Mouse (Mus musculus) midbrain, postnatal 0 days (tissue): ENCODE results near the gene Zfp273. TPM values are rescaled to one million over a fixed set of nuclear protein-coding genes. Genes with fewer than 3 reads are reported as not detected.
"Not testable (repeated sequence)": the region's sequence is repeated elsewhere in the genome, so short reads cannot be mapped to it uniquely, and the experiment has no call there.

ENCODE experiments used
- ATAC-seq: fragments of 200-750 bp; cut with Nextera tagmentation; 2 replicates; pipeline ENCODE4 v1.8.0; 2017; ENCODE audit warnings: moderate number of reproducible peaks, mild to moderate bottlenecking, moderate TSS enrichment, moderate library complexity; ENCODE audit not compliant: low FRiP score
- DNase-seq: peaks from one replicate; pipeline ENCODE4 v3.0.0-alpha.2; 2015; ENCODE audit warnings: low spot score
- H3K27ac ChIP-seq: fragments of 300-500 bp; sonication (generic); 2 replicates; pipeline ENCODE4 v1.5.1; 2014; ENCODE audit warnings: low read depth, mild to moderate bottlenecking, low read length, mixed read lengths
- H3K27me3 ChIP-seq: fragments of 300-500 bp; sonication (generic); 2 replicates; pipeline ENCODE4 v1.6.1; 2014; ENCODE audit warnings: low read length, control low read depth, mixed read lengths; ENCODE audit not compliant: insufficient read depth
- H3K36me3 ChIP-seq: fragments of 300-500 bp; sonication (generic); 2 replicates; pipeline ENCODE4 v1.6.1; 2014; ENCODE audit warnings: low read length, control low read depth, mixed read lengths; ENCODE audit not compliant: insufficient read depth
- H3K4me1 ChIP-seq: fragments of 300-500 bp; sonication (generic); 2 replicates; pipeline ENCODE4 v1.6.1; 2014; ENCODE audit warnings: mild to moderate bottlenecking, control low read depth, antibody characterized with exemption, low read length, mixed read lengths; ENCODE audit not compliant: insufficient read depth
- H3K4me2 ChIP-seq: fragments of 300-500 bp; sonication (generic); 2 replicates; pipeline ENCODE4 v1.6.1; 2014; ENCODE audit warnings: low read depth, mild to moderate bottlenecking, low read length, mixed read lengths; ENCODE audit not compliant: poor library complexity, severe bottlenecking
- H3K4me3 ChIP-seq: fragments of 300-500 bp; sonication (generic); 2 replicates; pipeline ENCODE4 v1.5.1; 2014; ENCODE audit warnings: low read depth, mild to moderate bottlenecking, low read length, moderate library complexity
- H3K9ac ChIP-seq: fragments of 300-500 bp; sonication (generic); replicated peaks from 2 replicates; pipeline ENCODE4 v1.6.1; 2014; ENCODE audit warnings: mild to moderate bottlenecking, low read length, moderate library complexity, mixed read lengths; ENCODE audit not compliant: poor library complexity, severe bottlenecking
- H3K9me3 ChIP-seq: fragments of 300-500 bp; sonication (generic); 2 replicates; pipeline ENCODE4 v1.6.1; 2016; ENCODE audit warnings: low read length, control low read depth
- CTCF ChIP-seq: IDR thresholded peaks from 2 replicates; pipeline ENCODE4 v1.5.1; 2016; ENCODE audit warnings: antibody characterized with exemption, mild to moderate bottlenecking
- WGBS: fragments of 180-500 bp; shearing (Covaris S2); extraction: QIAGEN DNeasy Blood & Tissue Kit; methylation state at CpG from one replicate; pipeline ENCODE4 v1.1.7; 2014; 5-methylcytosine and 5-hydroxymethylcytosine counted together
- polyA plus RNA-seq: library from polyadenylated mRNA; unstranded; fragments of >200 nt; fragmentation: Nextera tagmentation; extraction: Ambion mirVana; gene quantifications from 2 replicates; pipeline ENCODE4 v1.2.1, GENCODE M21; 2015
- total RNA-seq: library from RNA; depleted of rRNA; stranded (reverse); fragments of >200 nt; gene quantifications from 2 replicates; pipeline ENCODE4 v1.2.3, GENCODE M21; 2014; rRNA removed

Gene Zfp273
- total RNA-seq (9.5 TPM in 2 replicates), polyA plus RNA-seq (8.6 and 8.9 TPM in 2 replicates)

DNA sequence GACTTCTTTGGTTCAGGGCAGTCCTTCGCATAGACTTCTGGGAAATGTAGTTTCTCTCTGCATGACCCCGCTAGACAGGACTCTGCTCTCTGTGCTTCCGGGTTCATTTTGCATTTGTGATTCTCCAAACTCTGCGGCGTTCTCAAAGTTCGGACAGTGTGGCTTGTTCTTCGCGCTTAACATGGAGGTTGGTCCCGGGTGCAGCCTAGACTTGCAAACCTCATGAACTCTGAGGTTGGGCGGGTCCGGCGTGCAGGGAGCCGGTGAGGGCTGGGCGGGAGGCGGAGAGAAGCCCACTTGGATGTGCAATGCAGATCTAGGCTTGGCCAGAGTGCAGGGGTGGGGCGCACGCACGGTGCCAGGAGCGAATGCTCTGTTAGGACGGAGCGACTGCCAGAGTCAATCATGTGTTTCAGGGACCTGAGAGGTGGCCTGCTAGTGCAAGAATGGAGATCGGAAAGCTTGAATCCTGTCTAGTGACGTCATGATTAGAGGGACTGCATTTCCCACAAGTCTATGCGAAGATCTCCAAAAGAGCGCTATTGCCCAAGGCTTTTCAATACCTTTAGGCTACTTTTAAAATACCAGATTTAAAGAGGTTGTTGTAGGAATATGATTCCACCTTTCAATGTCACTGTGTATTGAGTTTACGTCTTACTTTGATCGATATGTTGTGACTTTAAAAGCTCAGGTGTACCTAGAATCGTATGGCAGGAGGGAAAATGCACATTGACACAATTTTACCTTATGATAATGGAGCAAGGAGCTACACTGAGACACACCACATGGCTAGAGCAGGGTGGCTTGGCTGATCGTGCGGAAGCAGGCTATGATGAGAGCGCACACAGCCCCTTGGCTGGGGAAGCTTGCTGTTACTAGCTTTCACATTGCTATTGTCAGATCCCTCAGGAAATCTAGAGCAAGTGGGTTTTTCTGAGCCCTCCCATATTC is at the start of gene Zfp273:
Gene Zfp273 (plus strand): TSS at position 31 of the 951 bp plus-strand sequence.
- 3% methylated on average over 31 of the region's 31 CpGs for WGBS
- peak within 1 kb of the TSS; percentile 68 for H3K9ac ChIP-seq
- no peaks in the 10 kb centered on the region for H3K27me3 ChIP-seq
- peak within 1 kb of the TSS; percentile 82 for H3K4me3 ChIP-seq
- ATAC-seq, result peak; percentile 97
- peak within 1 kb of the TSS; percentile 82 for H3K27ac ChIP-seq
- TF ChIP-seq CTCF, result no peak
- H3K36me3 ChIP-seq, result peaks cover 3% of the 10 kb centered on the region; the same call in 1 of the 2 replicates
- peaks cover 6% of the 10 kb centered on the region; the same call in 1 of the 2 replicates for H3K9me3 ChIP-seq
- no peaks in the 10 kb centered on the region for H3K4me1 ChIP-seq
- peak within 1 kb of the TSS; percentile 64 for H3K4me2 ChIP-seq
- peak; percentile 89 for DNase-seq

DNA sequence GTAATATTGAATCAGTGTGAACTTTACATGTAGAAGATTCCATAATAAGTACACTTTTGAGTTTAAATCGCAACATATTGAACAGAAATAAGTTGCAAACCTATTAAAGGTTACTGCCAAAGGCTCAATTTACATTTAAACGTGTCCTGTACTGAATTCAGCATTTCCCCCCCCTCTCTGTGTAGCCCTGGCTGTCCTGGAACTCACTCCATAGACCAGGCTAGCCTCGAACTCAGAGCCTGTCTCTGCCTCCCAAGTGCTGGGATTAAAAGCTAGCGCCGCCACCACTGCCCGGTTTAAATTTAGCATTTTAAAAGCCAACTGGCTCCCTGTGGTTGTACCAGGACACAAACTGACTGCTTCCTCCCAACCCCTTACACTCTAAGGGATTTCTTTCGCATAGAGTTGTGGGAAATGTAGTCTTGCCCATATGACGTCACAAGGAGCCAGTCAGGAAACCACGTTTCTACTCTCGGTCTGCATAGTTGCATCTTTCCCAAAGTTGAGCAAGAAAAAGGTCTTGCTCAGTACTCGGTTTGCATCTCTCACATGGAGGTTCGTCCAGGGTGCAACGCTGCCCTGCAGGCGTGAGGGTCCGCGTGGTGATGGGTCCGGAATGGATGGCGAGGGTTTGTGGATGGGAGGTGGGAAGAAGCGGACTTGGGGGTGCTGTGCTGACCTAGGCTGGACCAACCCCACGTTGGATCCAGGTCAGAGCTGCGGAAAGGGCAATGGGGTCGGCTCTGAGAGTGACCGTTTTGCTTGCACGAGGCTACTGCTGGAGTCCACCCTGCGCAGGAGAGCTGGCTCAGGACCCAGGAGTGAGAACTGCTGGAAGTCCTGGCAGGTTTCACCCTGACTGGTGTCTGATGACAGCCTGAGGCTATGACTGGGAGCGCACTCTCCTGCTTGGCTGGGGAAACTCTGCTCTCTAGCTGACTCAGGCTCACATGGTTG is 34.0 kb upstream of the Zfp273 start, which contains the start of gene Zfp493:
Gene Zfp493 (plus strand): TSS at position 429 of the 957 bp plus-strand sequence.
- Histone ChIP-seq H3K4me3 (peak within 1 kb of the TSS; percentile 64), H3K27ac (no peak within 1 kb of the TSS; the same call in 1 of the 2 replicates), H3K4me1 (no peaks in the 10 kb centered on the region), H3K36me3 (no peaks in the 10 kb centered on the region), H3K27me3 (no peaks in the 10 kb centered on the region), H3K9me3 (no peaks in the 10 kb centered on the region), H3K9ac (peak within 1 kb of the TSS; percentile 67), H3K4me2 (peak within 1 kb of the TSS; percentile 94)
- 7% methylated on average over 26 of the region's 26 CpGs for WGBS
- DNase-seq, result peak; percentile 90
- TF ChIP-seq CTCF, result no peak
- ATAC-seq, result peak; percentile 96

DNA sequence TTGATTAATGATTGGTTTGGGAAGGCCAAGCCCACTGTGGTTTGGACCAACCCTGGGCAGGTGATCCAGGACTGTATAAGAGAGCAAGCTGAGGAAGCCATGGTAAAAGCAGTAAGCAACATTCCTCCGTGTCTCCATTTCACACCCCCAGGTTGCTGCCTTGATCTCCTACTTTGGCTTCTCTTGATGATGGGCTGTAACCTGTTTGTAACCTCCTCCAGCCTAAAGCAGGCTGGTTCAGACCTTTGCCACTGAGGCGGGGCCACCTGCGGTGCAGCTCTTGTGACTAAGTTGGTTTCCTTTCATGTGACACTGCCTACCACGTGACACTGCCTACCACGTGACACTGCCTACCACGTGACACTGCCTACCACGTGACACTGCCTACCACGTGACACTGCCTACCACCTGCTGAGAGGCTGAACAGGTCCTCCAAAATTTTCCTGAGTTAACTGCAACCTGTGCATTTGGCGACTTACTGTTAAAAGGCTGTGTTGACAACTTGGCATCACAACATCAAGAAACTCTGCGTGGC is 21.6 kb upstream of the Zfp273 start:
- H3K4me1 ChIP-seq, result no peaks in the 10 kb centered on the region
- no peak overlapping the region for H3K27ac ChIP-seq
- no peak overlapping the region for H3K4me2 ChIP-seq
- TF ChIP-seq CTCF, result no peak
- no peaks in the 10 kb centered on the region for H3K9me3 ChIP-seq
- DNase-seq, result no peak
- no peak for ATAC-seq
- no peak overlapping the region for H3K4me3 ChIP-seq
- no peaks in the 10 kb centered on the region for H3K27me3 ChIP-seq
- 91% methylated on average over 10 of the region's 10 CpGs for WGBS
- no peak overlapping the region for H3K9ac ChIP-seq
- H3K36me3 ChIP-seq, result peaks cover 4% of the 10 kb centered on the region; the same call in 1 of the 2 replicates

DNA sequence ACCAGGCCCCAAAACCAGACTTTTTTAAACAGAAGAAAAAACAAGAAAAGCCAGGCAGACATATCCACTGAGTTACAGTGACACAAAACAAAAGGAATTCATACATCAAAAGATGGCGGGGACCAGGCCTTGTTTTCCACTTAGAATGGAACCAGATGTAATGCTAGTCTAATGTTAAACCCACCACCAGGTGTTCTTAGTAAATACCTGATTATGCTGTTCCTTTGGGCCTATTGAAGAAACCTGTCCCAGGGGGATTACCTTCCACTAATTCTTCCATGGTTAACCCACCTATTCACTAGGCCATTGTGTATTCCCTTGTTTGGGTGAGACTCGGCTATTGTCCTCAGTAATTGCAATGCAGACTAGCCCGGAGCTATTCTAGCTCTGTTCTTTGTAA is 14.9 kb upstream of the Zfp273 start:
- no peak overlapping the region for H3K4me2 ChIP-seq
- ATAC-seq (no peak), DNase-seq (no peak)
- no peaks in the 10 kb centered on the region for H3K4me1 ChIP-seq
- H3K9me3 ChIP-seq, result no peaks in the 10 kb centered on the region
- H3K4me3 ChIP-seq, result no peak overlapping the region
- no peaks in the 10 kb centered on the region for H3K36me3 ChIP-seq
- WGBS, result 67% methylated on average over 3 of the region's 3 CpGs
- H3K27ac ChIP-seq, result no peak overlapping the region
- H3K27me3 ChIP-seq, result no peaks in the 10 kb centered on the region
- TF ChIP-seq CTCF, result no peak
- H3K9ac ChIP-seq, result no peak overlapping the region

DNA sequence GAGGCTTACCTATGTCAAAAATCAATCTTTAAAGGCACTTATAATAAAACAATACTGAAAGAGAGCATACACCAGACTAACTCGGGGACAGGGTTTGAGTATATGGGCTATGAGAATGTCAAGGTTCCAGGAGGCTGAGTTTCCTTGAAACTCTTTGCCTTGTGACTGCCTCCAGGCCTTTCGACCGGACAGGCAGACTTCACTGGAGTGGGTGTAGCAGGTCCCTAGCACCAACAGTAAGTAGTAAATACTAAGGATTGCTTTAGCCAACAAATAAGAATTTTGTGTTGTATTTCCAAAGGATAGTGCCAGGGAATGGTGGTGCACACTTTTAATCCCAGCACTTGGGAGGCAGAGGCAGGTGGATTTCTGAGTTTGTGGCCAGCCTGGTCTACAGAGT is 14.4 kb upstream of the Zfp273 start:
- ATAC-seq, H3K4me3 ChIP-seq, H3K27ac ChIP-seq, H3K27me3 ChIP-seq, H3K4me1 ChIP-seq, H3K4me2 ChIP-seq, H3K36me3 ChIP-seq, DNase-seq, H3K9ac ChIP-seq, H3K9me3 ChIP-seq: not testable (repeated sequence)
- 89% methylated on average over 3 of the region's 3 CpGs for WGBS
